Mouse (Mus musculus): ENCODE results near the gene Pdcd6ip. TPM values are rescaled to one million over a fixed set of nuclear protein-coding genes. Genes with fewer than 3 reads are reported as not detected.
A peak's percentile ranks its signal among the peaks of the same experiment; 100 is the strongest.
"Not testable (repeated sequence)": the region's sequence is repeated elsewhere in the genome, so short reads cannot be mapped to it uniquely, and the experiment has no call there.

Gene Pdcd6ip
- polyA plus RNA-seq, 1 experiment from 2014 or later, result 52.2 TPM

- DNase-seq (ENCODE audit: low spot score), result no peak
- WGBS, result 88% methylated on average over 7 of the region's 7 CpGs
- Histone ChIP-seq H3K4me1 (no peaks in the 10 kb centered on the region), H3K27ac (replicated peaks) (no peak overlapping the region), H3K27me3 (ENCODE audit: low read depth, poor library complexity, severe bottlenecking) (no peaks in the 10 kb centered on the region), H3K36me3 (peaks cover 92% of the 10 kb centered on the region), H3K4me3 (no peak overlapping the region), H3K9me3 (replicated peaks) (peaks cover 8% of the 10 kb centered on the region; the same call in 1 of the 2 replicates)
These were observed 37.8 kb downstream of the Pdcd6ip start for GRCm38 (mm10) chr9:113670105-113670856.

- 86% methylated on average over 4 of the region's 4 CpGs for WGBS
- peaks cover 86% of the 10 kb centered on the region for H3K36me3 ChIP-seq
- H3K27me3 ChIP-seq (ENCODE audit: low read depth, poor library complexity, severe bottlenecking), result no peaks in the 10 kb centered on the region
- H3K27ac ChIP-seq (replicated peaks), result no peak overlapping the region
- no peak overlapping the region for H3K4me3 ChIP-seq
- H3K4me1 ChIP-seq, result no peaks in the 10 kb centered on the region
- peaks cover 7% of the 10 kb centered on the region; the same call in 1 of the 2 replicates for H3K9me3 ChIP-seq (replicated peaks)
- no peak for DNase-seq (ENCODE audit: low spot score)
These were observed 44.6 kb downstream of the Pdcd6ip start for GRCm38 (mm10) chr9:113663476-113663875.

GRCm38 (mm10) chr9:113657837-113658236 lies 50.2 kb downstream of the Pdcd6ip start:
- WGBS, result 98% methylated on average over 1 of the region's 1 CpGs
- no peak for DNase-seq (ENCODE audit: low spot score)
- no peaks in the 10 kb centered on the region for H3K4me1 ChIP-seq
- H3K27me3 ChIP-seq (ENCODE audit: low read depth, poor library complexity, severe bottlenecking), result no peaks in the 10 kb centered on the region
- H3K27ac ChIP-seq (replicated peaks), result no peak overlapping the region
- peaks cover 95% of the 10 kb centered on the region for H3K36me3 ChIP-seq
- no peak overlapping the region for H3K4me3 ChIP-seq
- H3K9me3 ChIP-seq (replicated peaks), result no peaks in the 10 kb centered on the region

- Histone ChIP-seq H3K27ac (replicated peaks) (no peak overlapping the region), H3K4me1 (no peaks in the 10 kb centered on the region), H3K36me3 (peaks cover 58% of the 10 kb centered on the region), H3K4me3 (no peak overlapping the region), H3K27me3 (ENCODE audit: low read depth, poor library complexity, severe bottlenecking) (no peaks in the 10 kb centered on the region), H3K9me3 (replicated peaks) (no peaks in the 10 kb centered on the region)
- no peak for DNase-seq (ENCODE audit: low spot score)
- 84% methylated on average over 8 of the region's 8 CpGs for WGBS
These were observed 54.5 kb downstream of the Pdcd6ip start for GRCm38 (mm10) chr9:113653571-113653970.

- 90% methylated on average over 8 of the region's 8 CpGs for WGBS
- peaks cover 32% of the 10 kb centered on the region for H3K36me3 ChIP-seq
- H3K4me3 ChIP-seq, result no peak overlapping the region
- H3K4me1 ChIP-seq, result no peaks in the 10 kb centered on the region
- H3K9me3 ChIP-seq (replicated peaks), result no peaks in the 10 kb centered on the region
- no peak overlapping the region for H3K27ac ChIP-seq (replicated peaks)
- DNase-seq (ENCODE audit: low spot score), result no peak
- H3K27me3 ChIP-seq (ENCODE audit: low read depth, poor library complexity, severe bottlenecking), result no peaks in the 10 kb centered on the region
These were observed 57.3 kb downstream of the Pdcd6ip start for GRCm38 (mm10) chr9:113650787-113651186.

GRCm38 (mm10) chr9:113649211-113649610 lies 58.8 kb downstream of the Pdcd6ip start:
- not testable (repeated sequence) for DNase-seq (ENCODE audit: low spot score); H3K4me3 ChIP-seq; H3K9me3 ChIP-seq (replicated peaks); H3K27me3 ChIP-seq (ENCODE audit: low read depth, poor library complexity, severe bottlenecking); H3K27ac ChIP-seq (replicated peaks); H3K4me1 ChIP-seq
- H3K36me3 ChIP-seq, result peaks cover 17% of the 10 kb centered on the region
- WGBS, result 84% methylated on average over 8 of the region's 8 CpGs

- no peak overlapping the region for H3K27ac ChIP-seq (replicated peaks)
- H3K36me3 ChIP-seq, result no peaks in the 10 kb centered on the region
- H3K9me3 ChIP-seq (replicated peaks), result no peaks in the 10 kb centered on the region
- no peak for DNase-seq (ENCODE audit: low spot score)
- H3K4me1 ChIP-seq, result peaks cover 5% of the 10 kb centered on the region
- WGBS, result 45% methylated on average over 5 of the region's 5 CpGs
- no peak overlapping the region for H3K4me3 ChIP-seq
- no peaks in the 10 kb centered on the region for H3K27me3 ChIP-seq (ENCODE audit: low read depth, poor library complexity, severe bottlenecking)
These were observed 62.3 kb downstream of the Pdcd6ip start for GRCm38 (mm10) chr9:113645837-113646169.

GRCm38 (mm10) chr9:113645153-113645836 lies 62.8 kb downstream of the Pdcd6ip start:
- no peaks in the 10 kb centered on the region for H3K27me3 ChIP-seq (ENCODE audit: low read depth, poor library complexity, severe bottlenecking)
- peaks cover 5% of the 10 kb centered on the region for H3K4me1 ChIP-seq
- no peak overlapping the region for H3K27ac ChIP-seq (replicated peaks)
- DNase-seq (ENCODE audit: low spot score), result peak; percentile 60
- no peaks in the 10 kb centered on the region for H3K36me3 ChIP-seq
- H3K9me3 ChIP-seq (replicated peaks), result no peaks in the 10 kb centered on the region
- H3K4me3 ChIP-seq, result no peak overlapping the region
- 37% methylated on average over 9 of the region's 11 CpGs for WGBS

- Histone ChIP-seq H3K36me3 (no peaks in the 10 kb centered on the region), H3K4me3 (no peak overlapping the region), H3K27me3 (ENCODE audit: low read depth, poor library complexity, severe bottlenecking) (no peaks in the 10 kb centered on the region), H3K9me3 (replicated peaks) (no peaks in the 10 kb centered on the region), H3K4me1 (peaks cover 5% of the 10 kb centered on the region), H3K27ac (replicated peaks) (no peak overlapping the region)
- 83% methylated on average over 5 of the region's 5 CpGs for WGBS
- DNase-seq (ENCODE audit: low spot score), result no peak
These were observed 63.4 kb downstream of the Pdcd6ip start for GRCm38 (mm10) chr9:113644701-113645100.

- 86% methylated on average over 3 of the region's 3 CpGs for WGBS
- H3K27ac ChIP-seq (replicated peaks), result no peak overlapping the region
- no peaks in the 10 kb centered on the region for H3K36me3 ChIP-seq
- H3K4me1 ChIP-seq, result peaks cover 5% of the 10 kb centered on the region
- no peaks in the 10 kb centered on the region for H3K9me3 ChIP-seq (replicated peaks)
- no peaks in the 10 kb centered on the region for H3K27me3 ChIP-seq (ENCODE audit: low read depth, poor library complexity, severe bottlenecking)
- no peak overlapping the region for H3K4me3 ChIP-seq
- DNase-seq (ENCODE audit: low spot score), result no peak
These were observed 64.0 kb downstream of the Pdcd6ip start for GRCm38 (mm10) chr9:113644076-113644475.

GRCm38 (mm10) chr9:113643669-113644068 lies 64.4 kb downstream of the Pdcd6ip start:
- H3K36me3 ChIP-seq, result no peaks in the 10 kb centered on the region
- WGBS, result 88% methylated on average over 15 of the region's 15 CpGs
- DNase-seq (ENCODE audit: low spot score), result no peak
- no peaks in the 10 kb centered on the region for H3K9me3 ChIP-seq (replicated peaks)
- no peaks in the 10 kb centered on the region for H3K27me3 ChIP-seq (ENCODE audit: low read depth, poor library complexity, severe bottlenecking)
- no peak overlapping the region for H3K4me3 ChIP-seq
- H3K4me1 ChIP-seq, result peaks cover 5% of the 10 kb centered on the region
- no peak overlapping the region for H3K27ac ChIP-seq (replicated peaks)

GRCm38 (mm10) chr9:113634986-113635385 lies 73.1 kb downstream of the Pdcd6ip start:
- Histone ChIP-seq H3K4me3 (no peak overlapping the region), H3K4me1 (no peaks in the 10 kb centered on the region), H3K27ac (replicated peaks) (no peak overlapping the region), H3K27me3 (ENCODE audit: low read depth, poor library complexity, severe bottlenecking) (no peaks in the 10 kb centered on the region), H3K36me3 (no peaks in the 10 kb centered on the region), H3K9me3 (replicated peaks) (no peaks in the 10 kb centered on the region)
- no peak for DNase-seq (ENCODE audit: low spot score)
- 80% methylated on average over 7 of the region's 7 CpGs for WGBS

- Histone ChIP-seq H3K36me3 (no peaks in the 10 kb centered on the region), H3K4me3 (no peak overlapping the region), H3K9me3 (replicated peaks) (no peaks in the 10 kb centered on the region), H3K4me1 (peaks cover 5% of the 10 kb centered on the region; the same call in 1 of the 2 replicates), H3K27ac (replicated peaks) (no peak overlapping the region), H3K27me3 (ENCODE audit: low read depth, poor library complexity, severe bottlenecking) (no peaks in the 10 kb centered on the region)
- 74% methylated on average over 8 of the region's 8 CpGs for WGBS
- DNase-seq (ENCODE audit: low spot score), result no peak
These were observed 74.8 kb downstream of the Pdcd6ip start for GRCm38 (mm10) chr9:113633168-113633744.
